Mouse (Mus musculus): ENCODE measurements around the gene Klhl15. TPM values are rescaled to one million over a fixed set of nuclear protein-coding genes. Genes with fewer than 3 reads are reported as not detected.

Gene Klhl15
- polyA plus RNA-seq (2017; shearing (Covaris generic)): 7.4 TPM

DNA sequence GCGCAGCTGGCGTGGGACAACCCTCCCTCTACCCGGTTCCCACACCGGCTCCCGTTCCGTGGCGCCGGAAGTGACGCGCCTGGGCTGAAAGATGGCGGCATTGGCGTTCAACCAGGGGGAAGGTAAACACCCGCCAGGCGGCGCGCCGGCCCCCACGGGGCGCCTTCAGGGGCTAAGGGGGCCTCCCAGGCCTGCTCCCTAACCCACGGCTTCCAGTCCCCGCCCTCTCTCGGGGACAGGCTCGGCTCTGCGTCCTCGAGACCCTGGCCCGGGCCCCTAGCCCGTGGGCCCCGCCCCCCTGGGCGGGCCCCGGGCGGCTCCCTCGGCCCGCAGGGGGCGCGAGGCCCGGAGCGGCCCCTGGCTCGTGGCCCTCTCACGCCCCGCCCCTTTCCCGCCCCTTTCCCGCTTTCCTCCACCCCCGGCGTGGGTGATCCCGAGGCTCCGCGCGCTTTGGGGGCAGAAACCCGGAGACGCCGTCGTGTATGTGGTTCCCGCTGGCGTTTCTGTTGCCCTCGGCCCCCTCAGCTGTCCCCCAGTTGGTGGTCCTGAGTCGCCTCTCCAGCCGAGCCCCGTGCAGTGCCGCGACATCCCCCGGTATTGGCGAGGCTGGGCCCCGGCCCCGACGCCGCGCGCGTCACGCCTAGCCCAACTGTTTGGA is at the start of gene Klhl15:
TSS of gene Klhl15 (plus strand) at position 68 of the 658 bp plus-strand sequence.

DNA sequence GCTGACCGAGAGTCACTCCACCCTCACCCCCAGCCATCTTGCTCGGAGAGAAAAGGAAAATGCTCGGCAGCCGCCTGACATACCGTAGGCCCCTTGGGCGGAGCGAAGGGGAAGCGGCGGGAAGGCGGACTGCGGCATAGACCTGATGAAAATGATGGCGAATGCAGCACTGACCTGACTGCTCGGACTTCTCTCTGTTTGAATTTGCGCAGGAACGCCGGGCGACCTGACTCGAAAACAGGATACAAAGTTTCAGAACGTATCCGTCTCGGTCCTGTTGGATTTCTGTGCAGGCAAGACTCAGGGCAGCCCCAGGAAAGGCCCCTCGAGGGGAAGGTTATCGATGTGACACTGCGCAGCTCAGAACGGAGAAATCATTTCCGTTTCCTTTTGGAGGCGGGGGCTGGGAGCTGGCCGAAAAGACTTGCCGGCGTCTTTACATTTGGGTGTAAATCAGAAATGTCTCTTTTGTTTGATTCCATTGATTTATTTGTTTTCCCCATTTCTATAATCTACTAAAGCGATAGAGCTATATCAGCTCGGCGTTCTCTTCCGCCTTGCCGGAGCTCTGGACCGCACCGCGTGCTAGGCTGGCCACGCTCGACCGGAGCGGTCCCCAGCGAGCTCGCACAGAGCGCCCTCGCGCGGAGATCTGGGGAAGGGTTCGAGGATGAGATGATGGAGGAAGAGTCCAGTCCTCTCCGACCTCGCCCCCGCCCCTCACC is 21.6 kb upstream of the Klhl15 start, which contains the start of gene Eif2s3x:
TSS of gene Eif2s3x (minus strand) at position 266 of the 725 bp plus-strand sequence.

Other genes starting within 250 kb of the Klhl15 start
- 50.1 TPM for gene Zfx, start 110.9 kb upstream of the Klhl15 start, polyA plus RNA-seq (2017; shearing (Covaris generic))
- 58.1 TPM for gene Eif2s3x, start 21.7 kb upstream of the Klhl15 start, polyA plus RNA-seq (2017; shearing (Covaris generic))
- gene Fam90a1b, start 132.2 kb downstream of the Klhl15 start, polyA plus RNA-seq (2017; shearing (Covaris generic)): not detected
- gene Apoo, start 132.5 kb downstream of the Klhl15 start, polyA plus RNA-seq (2017; shearing (Covaris generic)): 15.6 TPM